Mouse (Mus musculus): Measurements from ENCODE around the gene Pafah1b1.

Gene Pafah1b1

DNA sequence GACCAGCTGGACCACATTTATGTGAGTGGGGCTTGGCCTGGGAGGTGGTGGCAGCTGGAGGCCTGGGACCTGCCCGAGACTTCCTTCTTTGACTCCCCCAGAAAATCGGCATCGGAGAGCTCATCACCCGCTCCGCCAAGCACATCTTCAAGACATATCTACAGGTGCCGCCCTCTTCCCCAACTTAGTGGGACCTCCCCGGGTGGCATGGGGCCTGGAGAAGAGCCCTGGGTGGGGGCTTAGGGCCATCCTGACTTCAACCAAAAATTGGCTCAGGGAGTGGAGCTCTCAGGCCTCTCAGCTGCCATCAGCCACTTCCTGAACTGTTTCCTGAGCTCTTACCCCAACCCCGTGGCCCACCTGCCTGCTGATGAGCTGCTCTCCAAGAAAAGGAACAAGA lies 59.6 kb downstream of the Pafah1b1 start:
- in situ Hi-C loops (cut with MboI; ENCODE audit: unreplicated experiment in 2 of 2), result no loop called here

- in situ Hi-C loops (cut with MboI; ENCODE audit: unreplicated experiment in 2 of 2), result no loop called here
Observed at GRCm38 (mm10) chr11:74664279-74664678, 60.2 kb downstream of the Pafah1b1 start.

DNA sequence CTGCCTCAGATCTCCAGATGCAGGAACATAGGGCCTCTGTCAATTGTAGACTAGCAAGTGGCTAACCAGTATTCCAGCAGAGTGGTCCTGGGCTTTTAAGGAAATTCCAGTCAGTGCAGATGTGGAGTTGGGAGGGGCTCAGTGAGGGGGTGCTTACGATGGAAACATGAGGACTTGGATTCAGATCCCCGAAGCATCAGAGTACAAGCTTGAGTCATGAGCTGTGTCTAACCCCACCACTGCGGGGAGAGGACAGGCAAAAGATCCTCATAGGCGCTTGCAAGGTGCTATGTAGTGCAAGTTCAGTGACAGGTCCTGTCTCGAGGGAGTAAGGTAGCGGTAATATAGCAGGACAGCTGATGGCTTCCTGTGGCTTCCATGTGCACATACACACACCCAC lies 62.2 kb downstream of the Pafah1b1 start:
- in situ Hi-C loops (cut with MboI; ENCODE audit: unreplicated experiment in 2 of 2), result no loop called here

DNA sequence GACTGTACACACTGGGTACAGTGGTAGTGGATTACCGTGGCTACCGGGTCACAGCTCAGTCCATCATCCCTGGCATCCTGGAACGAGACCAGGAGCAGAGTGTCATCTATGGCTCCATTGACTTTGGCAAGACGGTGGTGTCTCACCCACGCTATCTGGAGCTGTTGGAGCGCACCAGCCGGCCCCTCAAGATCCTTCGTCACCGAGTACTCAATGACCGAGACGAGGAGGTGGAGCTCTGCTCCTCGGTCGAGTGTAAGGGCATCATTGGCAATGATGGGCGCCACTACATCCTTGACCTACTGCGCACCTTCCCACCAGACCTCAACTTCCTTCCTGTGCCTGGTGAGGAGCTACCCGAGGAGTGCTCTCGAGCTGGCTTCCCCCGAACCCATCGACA lies 62.8 kb downstream of the Pafah1b1 start:
- in situ Hi-C loops (cut with MboI; ENCODE audit: unreplicated experiment in 2 of 2), result no loop called here

DNA sequence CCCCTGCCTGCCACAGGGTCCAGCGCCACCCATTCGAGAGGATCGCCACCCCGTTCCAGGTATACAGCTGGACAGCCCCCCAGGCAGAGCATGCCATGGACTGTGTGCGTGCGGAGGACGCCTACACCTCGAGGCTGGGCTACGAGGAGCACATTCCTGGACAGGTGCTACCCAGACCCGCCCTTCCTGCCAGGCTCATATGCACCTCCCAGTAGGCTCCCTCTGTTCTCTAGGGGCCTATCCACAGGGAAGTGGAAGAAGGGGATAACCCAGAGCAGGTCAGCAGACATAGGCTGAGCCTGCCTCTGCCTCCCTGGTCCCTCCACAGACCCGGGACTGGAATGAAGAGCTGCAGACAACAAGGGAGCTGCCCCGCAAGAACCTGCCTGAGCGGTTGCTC lies 64.1 kb downstream of the Pafah1b1 start:
- in situ Hi-C loops (cut with MboI; ENCODE audit: unreplicated experiment in 2 of 2), result no loop called here

DNA sequence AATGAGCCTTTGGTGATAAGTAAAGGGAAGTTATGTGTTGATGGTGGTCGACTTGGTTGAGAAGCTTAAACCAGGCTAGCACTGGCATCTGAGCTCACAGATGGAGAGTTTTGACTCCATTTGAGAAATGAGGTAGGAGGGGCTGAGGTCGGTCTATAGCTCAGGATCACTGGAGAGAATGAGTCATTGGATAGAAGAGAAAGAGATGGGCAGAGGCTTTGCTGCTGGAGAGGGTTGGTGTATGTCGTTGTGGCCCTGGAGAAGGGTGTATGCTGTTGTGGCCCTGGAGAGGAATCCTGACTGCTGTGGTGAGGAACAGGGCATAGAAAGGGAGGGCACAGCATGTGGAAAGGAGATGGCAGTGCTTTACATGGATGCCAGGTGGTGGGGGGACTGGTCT lies 68.5 kb downstream of the Pafah1b1 start:
- in situ Hi-C loops (cut with MboI; ENCODE audit: unreplicated experiment in 2 of 2), result loop anchor here in 1 of 2 experiments (10.0 kb wide), 1 partner anchor 499 kb away; no protein-coding TSS in a partner anchor

DNA sequence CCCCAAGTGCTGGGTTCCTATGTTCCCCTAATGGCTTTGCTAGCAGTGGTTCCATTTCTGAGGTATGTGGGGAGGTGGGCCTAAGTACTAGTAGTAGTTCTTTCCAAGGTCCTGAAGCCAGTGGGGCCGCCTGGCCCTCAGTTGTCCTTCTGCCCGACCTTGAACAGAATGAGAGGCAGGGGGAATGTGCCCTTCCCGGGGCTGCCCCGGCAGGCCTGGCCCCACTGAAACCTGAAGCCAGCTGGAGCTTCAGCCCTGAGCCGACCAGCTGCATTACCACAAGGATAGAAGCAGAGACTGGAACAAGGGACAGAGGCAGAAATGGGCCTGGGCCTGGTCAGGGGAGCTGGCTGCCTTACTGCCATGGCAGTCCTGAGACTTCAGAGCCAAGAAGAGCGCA lies 71.1 kb downstream of the Pafah1b1 start:
- in situ Hi-C loops (cut with MboI; ENCODE audit: unreplicated experiment in 2 of 2), result loop anchor here in 1 of 2 experiments (10.0 kb wide), 1 partner anchor 501 kb away; no protein-coding TSS in a partner anchor

GRCm38 (mm10) chr11:74652791-74653191 lies 71.7 kb downstream of the Pafah1b1 start:
- in situ Hi-C loops (cut with MboI; ENCODE audit: unreplicated experiment in 2 of 2), result loop anchor here in 1 of 2 experiments (10.0 kb wide), 1 partner anchor 502 kb away; no protein-coding TSS in a partner anchor

DNA sequence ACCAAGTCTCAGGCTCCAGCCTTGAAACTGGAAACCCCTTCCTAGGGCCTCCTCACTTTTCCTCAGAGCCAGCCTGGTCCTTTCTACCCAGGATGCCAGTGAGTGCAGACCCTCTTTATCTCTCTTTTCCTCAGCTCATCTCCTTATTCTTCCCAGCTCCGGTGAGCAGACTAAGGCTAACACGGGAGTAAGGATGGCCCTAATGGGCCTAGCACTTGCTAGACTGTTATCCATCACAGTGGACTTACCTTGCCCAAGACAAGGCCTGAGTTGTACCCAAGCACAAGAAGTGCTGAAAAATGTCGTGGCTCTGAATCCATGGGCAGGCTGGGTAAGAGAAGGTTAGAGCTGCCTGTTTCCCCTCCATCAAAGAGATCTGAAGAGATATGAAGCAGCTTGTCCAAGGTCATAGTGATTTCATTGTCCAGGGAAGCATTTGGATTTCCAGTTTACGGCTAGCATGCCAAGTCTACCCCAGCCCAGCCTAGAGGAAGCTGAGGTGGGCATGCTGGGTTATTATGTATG lies 73.8 kb downstream of the Pafah1b1 start:
- in situ Hi-C loops (cut with MboI; ENCODE audit: unreplicated experiment in 2 of 2), result loop anchor here in 1 of 2 experiments (10.0 kb wide), 1 partner anchor 504 kb away; no protein-coding TSS in a partner anchor

GRCm38 (mm10) chr11:74649647-74650551 lies 74.6 kb downstream of the Pafah1b1 start:
- in situ Hi-C loops (cut with MboI; ENCODE audit: unreplicated experiment in 2 of 2), result loop anchor here (10.0 kb wide), 2 partner anchors 175 to 505 kb away; no protein-coding TSS in a partner anchor

- in situ Hi-C loops (cut with MboI; ENCODE audit: unreplicated experiment in 2 of 2), result loop anchor here in 1 of 2 experiments (10.0 kb wide), 1 partner anchor 176 kb away; no protein-coding TSS in a partner anchor
Observed at GRCm38 (mm10) chr11:74649095-74649646, 75.3 kb downstream of the Pafah1b1 start, which contains the start of gene Cluh. Gene Cluh (plus strand): TSS chr11:74649495.

GRCm38 (mm10) chr11:74648676-74649075 lies 75.8 kb downstream of the Pafah1b1 start:
- in situ Hi-C loops (cut with MboI; ENCODE audit: unreplicated experiment in 2 of 2), result loop anchor here in 1 of 2 experiments (10.0 kb wide), 1 partner anchor 176 kb away; no protein-coding TSS in a partner anchor

- in situ Hi-C loops (cut with MboI; ENCODE audit: unreplicated experiment in 2 of 2), result loop anchor here in 1 of 2 experiments (10.0 kb wide), 1 partner anchor 177 kb away; no protein-coding TSS in a partner anchor
Observed at GRCm38 (mm10) chr11:74647966-74648365, 76.5 kb downstream of the Pafah1b1 start.

- in situ Hi-C loops (cut with MboI; ENCODE audit: unreplicated experiment in 2 of 2), result loop anchor here (5.0 to 10.0 kb wide), 3 partner anchors 123 to 208 kb away; no protein-coding TSS in a partner anchor
Observed at GRCm38 (mm10) chr11:74639628-74640027, 84.8 kb downstream of the Pafah1b1 start.

DNA sequence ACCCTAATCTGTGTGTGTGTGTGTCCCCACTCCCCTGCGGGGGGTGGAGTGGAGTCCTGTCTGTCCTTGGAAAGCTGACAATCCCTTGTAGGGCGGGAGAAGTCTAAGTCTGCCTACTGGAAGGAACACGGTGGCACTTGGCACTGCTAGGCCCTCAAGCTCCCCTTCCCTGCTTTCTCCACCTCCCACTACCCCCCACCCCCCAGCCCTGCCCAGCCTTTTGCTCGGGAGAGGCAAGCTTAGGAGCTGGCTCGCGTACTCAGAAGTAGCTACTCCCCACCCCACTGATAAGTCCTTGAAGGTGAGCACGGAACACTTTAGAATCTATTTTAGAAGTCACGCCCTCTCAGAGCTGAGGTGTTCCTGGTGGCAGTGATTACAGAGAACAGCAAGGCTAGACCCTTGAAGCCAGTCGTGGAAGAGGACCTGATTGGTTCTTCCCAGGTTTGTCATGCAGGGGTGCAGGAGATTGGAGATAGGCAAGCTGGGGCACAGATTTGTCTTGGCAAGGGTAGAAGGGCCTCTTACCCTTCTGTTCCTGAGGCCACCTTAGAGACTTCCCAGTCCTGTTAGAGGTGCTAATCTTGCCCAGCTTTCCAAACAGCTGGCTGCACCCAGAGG lies 85.6 kb downstream of the Pafah1b1 start:
- in situ Hi-C loops (cut with MboI; ENCODE audit: unreplicated experiment in 2 of 2), result no loop called here

DNA sequence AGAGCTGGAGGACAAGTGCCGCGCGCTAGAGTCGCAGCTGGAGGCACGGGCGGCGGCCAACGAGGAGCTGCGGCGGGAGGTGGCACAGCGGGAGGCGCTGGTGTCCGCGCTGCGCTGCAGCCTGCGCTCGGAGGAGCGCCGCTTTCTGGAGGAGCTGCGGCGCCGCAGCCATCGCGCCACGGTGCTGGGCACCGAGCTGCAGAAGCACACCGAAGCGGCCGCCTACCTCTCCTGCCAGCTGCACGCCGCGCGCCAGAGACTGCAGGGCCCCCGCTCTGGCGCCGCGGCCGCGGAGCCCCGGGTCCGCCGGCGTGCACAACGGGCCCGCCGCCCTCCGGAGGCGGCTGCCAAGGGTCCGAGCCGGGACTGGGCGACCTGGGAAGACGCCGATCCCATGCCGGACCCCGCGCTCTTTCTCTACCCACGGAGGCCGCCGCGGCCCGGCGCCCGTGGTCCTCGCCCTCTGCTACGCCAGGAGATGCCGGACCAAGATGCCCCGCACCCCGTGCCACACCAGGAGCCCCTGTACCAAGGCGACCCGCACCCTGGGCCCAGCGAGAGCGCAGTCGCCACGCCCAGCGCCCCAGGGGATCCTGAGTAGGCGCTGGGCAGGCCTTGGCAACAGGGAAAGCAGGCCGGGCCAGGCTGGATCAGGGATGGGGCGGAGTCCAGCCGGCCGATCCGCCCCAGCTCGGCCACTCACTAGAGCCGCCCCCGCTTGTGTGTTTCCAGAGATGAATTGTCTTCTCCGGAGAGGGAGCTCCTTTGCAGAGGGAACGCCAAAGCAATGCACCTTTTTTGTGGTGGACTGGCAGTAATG lies 86.3 kb downstream of the Pafah1b1 start:
- in situ Hi-C loops (cut with MboI; ENCODE audit: unreplicated experiment in 2 of 2), result no loop called here

- in situ Hi-C loops (cut with MboI; ENCODE audit: unreplicated experiment in 2 of 2), result no loop called here
Observed at GRCm38 (mm10) chr11:74637486-74637885, 87.0 kb downstream of the Pafah1b1 start.

- in situ Hi-C loops (cut with MboI; ENCODE audit: unreplicated experiment in 2 of 2), result no loop called here
Observed at GRCm38 (mm10) chr11:74634490-74635275, 89.8 kb downstream of the Pafah1b1 start.

Measured in v-Abl transformed pro-B cells (cell line).